Mouse (Mus musculus) liver, adult 10 weeks (tissue): ENCODE data around the gene Ropn1l. TPM values are rescaled to one million over a fixed set of nuclear protein-coding genes. Genes with fewer than 3 reads are reported as not detected.

Source experiments
- polyA plus RNA-seq: library from polyadenylated mRNA; stranded (reverse); fragments of 350-450 nt; fragmentation: Illumina TruSeq; extraction: RNeasy Lipid Tissue Mini Kit (QIAGEN cat#74804); gene quantifications from one replicate; pipeline ENCODE4 v1.2.3, GENCODE M21; 2014; ENCODE audit warnings: low read depth, low replicate concordance

The Ropn1l gene
- polyA plus RNA-seq, result 13.0 TPM

DNA sequence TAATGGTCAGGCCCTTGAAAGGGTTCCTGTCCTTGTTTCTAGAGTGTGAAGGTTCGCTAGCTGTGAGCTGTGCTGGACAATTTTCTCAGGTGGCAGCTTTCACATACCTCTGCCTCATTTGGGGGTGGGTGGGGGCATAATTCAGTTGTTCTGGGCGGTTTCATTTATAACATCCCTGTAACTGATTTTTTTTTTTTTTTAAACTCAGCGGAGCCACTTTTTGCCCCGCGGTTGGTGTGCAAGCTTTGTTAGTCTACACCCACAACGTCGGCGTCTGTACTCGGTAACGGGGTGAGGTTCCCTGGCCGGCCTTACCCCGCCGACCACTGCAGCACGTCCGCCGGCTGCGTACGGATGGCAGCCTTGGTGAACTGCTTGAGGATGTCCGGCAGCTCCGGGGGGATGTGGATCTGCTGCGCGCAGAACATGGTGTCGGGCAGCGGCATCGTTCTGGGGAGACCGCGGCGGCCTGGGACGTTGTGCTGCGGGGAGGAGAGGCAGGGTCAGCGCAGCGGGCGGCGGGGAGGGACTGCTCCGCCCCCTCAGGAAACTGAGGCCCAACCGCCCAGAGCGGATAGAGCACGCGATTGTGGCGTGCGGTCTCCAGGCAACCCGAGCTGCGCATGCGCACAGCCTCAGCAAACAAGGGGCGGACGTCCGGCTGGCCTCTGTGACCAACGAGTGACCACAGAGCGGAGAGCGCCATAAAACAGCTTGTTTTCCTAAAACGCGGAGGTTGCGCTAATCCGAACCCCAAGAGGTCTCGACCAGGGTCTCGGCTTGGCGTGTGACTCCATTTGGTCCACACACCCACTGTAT, at the start of gene Ropn1l:
Ropn1l (minus strand) TSS at position 640 of the 819 bp plus-strand sequence.

Other genes starting within 250 kb of the Ropn1l start
- gene Dap, start 229.4 kb downstream of the Ropn1l start, polyA plus RNA-seq, result 95.7 TPM
- gene Ankrd33b, start 86.0 kb downstream of the Ropn1l start, polyA plus RNA-seq, result 15.3 TPM
- gene March6, start 77.3 kb upstream of the Ropn1l start, polyA plus RNA-seq, result 96.6 TPM
- gene Cmbl, start 111.7 kb upstream of the Ropn1l start, polyA plus RNA-seq, result 330 TPM
- gene Cct5, start 148.1 kb upstream of the Ropn1l start, polyA plus RNA-seq, result 60.2 TPM
- 4.7 TPM for gene Fam173b, start 148.1 kb upstream of the Ropn1l start, polyA plus RNA-seq